Mouse (Mus musculus) lung, embryonic 16.5 days (tissue): ENCODE results near the gene Frmd4b. TPM values are rescaled to one million over a fixed set of nuclear protein-coding genes. Genes with fewer than 3 reads are reported as not detected.

Experiments
- ATAC-seq: fragments of 200-750 bp; cut with Nextera tagmentation; 2 replicates; pipeline ENCODE4 v1.8.0; 2017; ENCODE audit warnings: low read depth, mild to moderate bottlenecking, moderate library complexity
- H3K27ac ChIP-seq: fragments of 300-500 bp; sonication (generic); 2 replicates; pipeline ENCODE4 v1.5.1; 2014; ENCODE audit warnings: mild to moderate bottlenecking, control low read depth, low read length
- H3K27me3 ChIP-seq: fragments of 300-500 bp; sonication (generic); 2 replicates; pipeline ENCODE4 v1.6.1; 2014; ENCODE audit warnings: low read depth, low read length, mixed read lengths; ENCODE audit not compliant: control insufficient read depth, insufficient read depth
- H3K36me3 ChIP-seq: fragments of 300-500 bp; sonication (generic); 2 replicates; pipeline ENCODE4 v1.6.1; 2014; ENCODE audit warnings: low read length; ENCODE audit not compliant: control insufficient read depth, insufficient read depth
- H3K4me1 ChIP-seq: fragments of 300-500 bp; sonication (generic); replicated peaks from 2 replicates; pipeline ENCODE4 v1.6.1; 2014; ENCODE audit warnings: low read length, mixed read lengths; ENCODE audit not compliant: control insufficient read depth, insufficient read depth
- H3K4me2 ChIP-seq: fragments of 300-500 bp; sonication (generic); 2 replicates; pipeline ENCODE4 v1.6.1; 2014; ENCODE audit warnings: low read depth, low read length, control low read depth
- H3K4me3 ChIP-seq: fragments of 300-500 bp; sonication (generic); 2 replicates; pipeline ENCODE4 v1.5.1; 2014; ENCODE audit warnings: mild to moderate bottlenecking, low read length, control low read depth
- H3K9ac ChIP-seq: fragments of 300-500 bp; sonication (generic); 2 replicates; pipeline ENCODE4 v1.6.1; 2014; ENCODE audit warnings: low read length, control low read depth
- H3K9me3 ChIP-seq: fragments of 300-500 bp; sonication (generic); 2 replicates; pipeline ENCODE4 v1.6.1; 2016; ENCODE audit warnings: low read length; ENCODE audit not compliant: control insufficient read depth
- WGBS: fragments of 180-500 bp; shearing (Covaris S2); extraction: QIAGEN DNeasy Blood & Tissue Kit; methylation state at CpG from one replicate; pipeline ENCODE4 v1.1.7; 2014; 5-methylcytosine and 5-hydroxymethylcytosine counted together
- polyA plus RNA-seq: library from polyadenylated mRNA; unstranded; fragments of >200 nt; fragmentation: Nextera tagmentation; extraction: Ambion mirVana; gene quantifications from 2 replicates; pipeline ENCODE4 v1.2.1, GENCODE M21; 2015

Gene Frmd4b
- polyA plus RNA-seq, 1 experiment from 2014 or later: 17.9 TPM

GRCm38 (mm10) chr6:97576096-97576495 lies 41.2 kb downstream of the Frmd4b start:
- H3K4me3 ChIP-seq: no peak overlapping the region
- no peak overlapping the region for H3K9ac ChIP-seq
- H3K9me3 ChIP-seq: no peaks in the 10 kb centered on the region
- no peaks in the 10 kb centered on the region for H3K36me3 ChIP-seq
- H3K27ac ChIP-seq: no peak overlapping the region
- H3K4me2 ChIP-seq: no peak overlapping the region
- peaks cover 10% of the 10 kb centered on the region for H3K4me1 ChIP-seq
- 87% methylated on average over 7 of the region's 7 CpGs for WGBS
- no peaks in the 10 kb centered on the region for H3K27me3 ChIP-seq
- no peak for ATAC-seq

DNA sequence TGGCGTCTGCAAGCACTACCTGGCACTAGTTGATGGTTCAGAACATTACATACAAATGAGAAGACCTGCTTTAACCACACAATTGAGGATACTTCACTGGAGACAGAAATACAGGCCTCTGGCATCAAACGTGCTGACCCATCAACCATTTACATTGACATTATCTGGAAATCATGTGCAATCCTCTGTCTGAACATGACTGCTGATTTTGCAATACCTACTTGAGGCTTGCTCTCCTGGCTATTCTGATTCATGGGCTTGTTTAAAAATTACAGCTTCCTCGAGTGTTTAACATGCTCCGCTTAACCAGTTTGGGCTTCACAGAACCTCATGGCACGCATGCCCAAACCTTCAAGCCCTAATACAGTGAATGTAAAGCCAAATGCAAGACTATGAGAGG lies 42.4 kb downstream of the Frmd4b start:
- H3K36me3 ChIP-seq: no peaks in the 10 kb centered on the region
- no peak overlapping the region for H3K27ac ChIP-seq
- no peak overlapping the region for H3K9ac ChIP-seq
- H3K4me2 ChIP-seq: no peak overlapping the region
- no peaks in the 10 kb centered on the region for H3K27me3 ChIP-seq
- peaks cover 9% of the 10 kb centered on the region for H3K4me1 ChIP-seq
- no peak for ATAC-seq
- H3K9me3 ChIP-seq: no peaks in the 10 kb centered on the region
- 69% methylated on average over 5 of the region's 5 CpGs for WGBS
- no peak overlapping the region for H3K4me3 ChIP-seq

GRCm38 (mm10) chr6:97572226-97572625 lies 45.1 kb downstream of the Frmd4b start:
- H3K27me3 ChIP-seq: no peaks in the 10 kb centered on the region
- WGBS: 86% methylated on average over 5 of the region's 5 CpGs
- no peak overlapping the region for H3K4me2 ChIP-seq
- no peak overlapping the region for H3K4me3 ChIP-seq
- no peaks in the 10 kb centered on the region for H3K9me3 ChIP-seq
- no peak overlapping the region for H3K27ac ChIP-seq
- ATAC-seq: no peak
- no peaks in the 10 kb centered on the region for H3K36me3 ChIP-seq
- H3K4me1 ChIP-seq: peaks cover 6% of the 10 kb centered on the region; the same call in 1 of the 2 replicates
- H3K9ac ChIP-seq: no peak overlapping the region

DNA sequence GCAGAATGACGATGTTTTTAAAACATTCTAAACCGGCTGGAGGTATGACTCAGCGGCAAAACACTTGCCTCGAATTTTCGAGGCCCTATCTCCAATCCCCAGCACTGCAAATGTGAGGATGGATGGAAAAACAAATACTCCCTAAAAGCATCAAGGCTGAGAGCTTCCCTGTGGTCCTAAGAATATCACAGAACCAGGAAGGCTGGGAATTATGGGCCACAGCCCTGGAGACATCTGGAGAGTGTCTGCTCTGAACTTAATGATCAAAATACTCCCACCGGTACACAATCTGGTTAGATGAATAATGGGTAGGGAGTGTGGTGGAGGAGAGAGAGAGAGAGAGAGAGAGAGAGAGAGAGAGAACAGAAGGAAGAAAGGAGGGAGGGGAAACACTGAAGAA lies 48.8 kb downstream of the Frmd4b start:
- WGBS: 19% methylated on average over 6 of the region's 6 CpGs
- Histone ChIP-seq H3K9ac (no peak overlapping the region), H3K9me3 (no peaks in the 10 kb centered on the region), H3K27me3 (no peaks in the 10 kb centered on the region), H3K27ac (no peak overlapping the region), H3K4me3 (no peak overlapping the region), H3K4me1 (no peaks in the 10 kb centered on the region), H3K4me2 (no peak overlapping the region), H3K36me3 (no peaks in the 10 kb centered on the region)
- ATAC-seq: no peak

DNA sequence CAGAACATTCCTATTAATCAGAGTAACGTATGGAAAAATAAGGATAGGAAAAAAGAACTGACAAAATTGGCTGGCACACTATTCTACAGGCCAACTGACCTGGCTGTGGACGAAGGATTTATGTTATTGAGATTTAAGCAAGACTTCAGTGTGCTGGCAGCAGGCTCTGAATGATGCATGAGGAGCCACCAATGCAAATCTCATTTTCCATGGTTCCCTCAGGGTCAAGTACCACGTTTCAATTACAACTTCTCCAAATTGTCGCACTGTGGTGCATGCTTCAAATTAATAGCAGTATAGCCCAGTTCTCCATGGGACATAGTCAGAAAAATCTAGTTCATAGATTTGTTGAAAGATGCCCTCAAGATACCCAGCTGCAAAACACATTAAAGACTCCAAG lies 50.6 kb downstream of the Frmd4b start:
- Histone ChIP-seq H3K4me3 (no peak overlapping the region), H3K4me1 (no peaks in the 10 kb centered on the region), H3K9me3 (no peaks in the 10 kb centered on the region), H3K27ac (no peak overlapping the region), H3K27me3 (no peaks in the 10 kb centered on the region), H3K36me3 (no peaks in the 10 kb centered on the region), H3K4me2 (no peak overlapping the region), H3K9ac (no peak overlapping the region)
- ATAC-seq: no peak
- 66% methylated on average over 4 of the region's 4 CpGs for WGBS

DNA sequence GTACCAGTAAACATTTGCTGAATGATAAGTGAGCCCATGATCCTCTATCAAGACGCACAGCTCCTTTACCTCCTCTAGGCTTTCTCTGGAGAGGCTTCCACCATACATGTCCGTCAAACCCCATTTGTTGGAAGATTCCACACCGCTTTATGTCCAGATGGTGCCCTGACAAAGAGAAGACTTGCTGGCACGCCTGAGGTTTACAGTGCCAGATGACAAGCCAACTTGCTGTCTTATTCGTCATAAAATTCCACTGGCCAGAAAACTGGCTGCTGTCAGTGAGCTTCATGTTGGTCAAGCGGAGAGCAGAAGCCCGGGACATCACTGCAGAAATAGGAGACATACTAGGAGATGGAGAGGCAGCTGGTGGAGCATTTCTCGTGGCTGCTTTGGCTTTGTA lies 60.2 kb downstream of the Frmd4b start:
- WGBS: 71% methylated on average over 8 of the region's 8 CpGs
- Histone ChIP-seq H3K9me3 (0 out of 2 replicates have a peak, but pooled peaks cover 2% of the 10 kb centered on the region), H3K36me3 (no peaks in the 10 kb centered on the region), H3K4me2 (no peak overlapping the region), H3K4me1 (peaks cover 5% of the 10 kb centered on the region), H3K4me3 (no peak overlapping the region), H3K27ac (no peak overlapping the region), H3K27me3 (no peaks in the 10 kb centered on the region), H3K9ac (no peak overlapping the region)
- no peak for ATAC-seq

DNA sequence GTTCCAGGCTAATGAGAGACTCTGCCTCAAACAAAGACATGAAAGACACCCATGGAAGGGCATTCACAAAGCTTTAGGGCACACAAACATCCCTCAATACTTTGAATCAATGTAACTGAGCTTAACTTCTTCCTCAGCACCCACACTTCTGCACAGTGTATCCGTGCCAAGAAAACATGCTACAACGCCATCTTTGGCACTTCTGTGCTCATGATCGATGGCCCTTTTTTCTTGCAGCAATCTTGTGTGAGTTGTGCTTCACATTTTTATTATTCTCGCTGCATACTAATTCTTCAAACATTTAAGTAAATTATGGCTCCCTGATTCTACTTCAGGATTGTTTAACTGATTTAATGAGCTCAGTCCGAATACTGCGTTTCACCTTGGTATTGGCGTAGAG lies 61.7 kb downstream of the Frmd4b start:
- Histone ChIP-seq H3K4me3 (no peak overlapping the region), H3K36me3 (no peaks in the 10 kb centered on the region), H3K9me3 (0 out of 2 replicates have a peak, but pooled peaks cover 2% of the 10 kb centered on the region), H3K27me3 (no peaks in the 10 kb centered on the region), H3K4me1 (peaks cover 5% of the 10 kb centered on the region), H3K9ac (no peak overlapping the region), H3K27ac (no peak overlapping the region), H3K4me2 (no peak overlapping the region)
- 94% methylated on average over 7 of the region's 7 CpGs for WGBS
- ATAC-seq: no peak

GRCm38 (mm10) chr6:97553431-97553830 lies 63.9 kb downstream of the Frmd4b start:
- Histone ChIP-seq H3K27me3 (no peaks in the 10 kb centered on the region), H3K27ac (no peak overlapping the region), H3K9me3 (0 out of 2 replicates have a peak, but pooled peaks cover 2% of the 10 kb centered on the region), H3K36me3 (no peaks in the 10 kb centered on the region), H3K4me1 (peaks cover 5% of the 10 kb centered on the region), H3K4me3 (no peak overlapping the region), H3K9ac (no peak overlapping the region), H3K4me2 (no peak overlapping the region)
- no peak for ATAC-seq
- 48% methylated on average over 4 of the region's 4 CpGs for WGBS

DNA sequence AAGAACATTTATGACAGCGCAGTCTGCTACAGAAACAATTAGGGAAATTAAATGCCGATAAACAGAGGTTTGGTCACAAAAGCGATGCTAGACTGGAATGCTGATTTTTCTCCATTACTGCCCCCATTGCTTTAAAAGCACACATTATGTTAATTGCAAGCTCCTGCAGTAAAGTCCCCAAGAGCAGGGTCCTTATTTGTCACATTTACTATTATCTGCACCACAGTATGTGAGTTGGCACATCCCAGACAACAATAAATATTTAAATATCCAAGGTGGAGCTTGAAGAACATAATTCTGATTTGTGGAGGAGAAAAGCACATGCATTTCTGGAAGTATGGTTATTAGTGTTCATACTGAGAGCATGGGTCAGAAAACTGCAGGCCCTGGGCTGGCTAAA lies 64.8 kb downstream of the Frmd4b start:
- no peak overlapping the region for H3K9ac ChIP-seq

GRCm38 (mm10) chr6:97551884-97552283 lies 65.5 kb downstream of the Frmd4b start:
- Histone ChIP-seq H3K4me2 (no peak overlapping the region), H3K36me3 (no peaks in the 10 kb centered on the region), H3K9me3 (peaks cover 5% of the 10 kb centered on the region; the same call in 1 of the 2 replicates), H3K27ac (no peak overlapping the region), H3K9ac (no peak overlapping the region), H3K27me3 (no peaks in the 10 kb centered on the region), H3K4me1 (peaks cover 5% of the 10 kb centered on the region), H3K4me3 (no peak overlapping the region)
- ATAC-seq: no peak
- 60% methylated on average over 8 of the region's 8 CpGs for WGBS

More for the DNA sequence above, 64.8 kb downstream of the Frmd4b start:
- H3K4me2 ChIP-seq: no peak overlapping the region
- H3K27ac ChIP-seq: no peak overlapping the region
- H3K9me3 ChIP-seq: 0 out of 2 replicates have a peak, but pooled peaks cover 2% of the 10 kb centered on the region
- H3K36me3 ChIP-seq: no peaks in the 10 kb centered on the region
- peaks cover 5% of the 10 kb centered on the region for H3K4me1 ChIP-seq
- no peak overlapping the region for H3K4me3 ChIP-seq
- 85% methylated on average over 3 of the region's 3 CpGs for WGBS
- H3K27me3 ChIP-seq: no peaks in the 10 kb centered on the region
- no peak for ATAC-seq
